Mouse (Mus musculus): ENCODE results near the gene 6330409D20Rik.
A peak's percentile ranks its signal among the peaks of the same experiment; 100 is the strongest.

The 6330409D20Rik gene

GRCm38 (mm10) chr2:32722581-32722980, 18.2 kb downstream of the 6330409D20Rik start:
- no peak for DNase-seq

GRCm38 (mm10) chr2:32722046-32722445, 18.8 kb downstream of the 6330409D20Rik start:
- no peak for DNase-seq

- DNase-seq = no peak
Measured at GRCm38 (mm10) chr2:32720681-32721229, 20.1 kb downstream of the 6330409D20Rik start, which contains the start of gene Sh2d3c. Sh2d3c (plus strand) TSS chr2:32721055.

- DNase-seq = no peak
Measured at GRCm38 (mm10) chr2:32720053-32720452, 20.8 kb downstream of the 6330409D20Rik start.

GRCm38 (mm10) chr2:32718761-32719160, 22.1 kb downstream of the 6330409D20Rik start:
- DNase-seq = no peak

GRCm38 (mm10) chr2:32714987-32715425, 25.8 kb downstream of the 6330409D20Rik start:
- DNase-seq = peak; percentile 55

GRCm38 (mm10) chr2:32714117-32714986, 26.5 kb downstream of the 6330409D20Rik start:
- DNase-seq = peak; percentile 74

- peak; percentile 96 for DNase-seq
Measured at GRCm38 (mm10) chr2:32712934-32713817, 27.6 kb downstream of the 6330409D20Rik start, which contains the start of gene Cdk9. Cdk9 (minus strand) TSS chr2:32713076.

- DNase-seq = peak; percentile 95
Measured at GRCm38 (mm10) chr2:32712586-32712933, 28.3 kb downstream of the 6330409D20Rik start.

GRCm38 (mm10) chr2:32712108-32712551, 28.7 kb downstream of the 6330409D20Rik start:
- DNase-seq = peak; percentile 74

- no peak for DNase-seq
Measured at GRCm38 (mm10) chr2:32711301-32712056, 29.3 kb downstream of the 6330409D20Rik start.

GRCm38 (mm10) chr2:32710425-32710824, 30.4 kb downstream of the 6330409D20Rik start:
- DNase-seq = no peak

GRCm38 (mm10) chr2:32709521-32710137, 31.2 kb downstream of the 6330409D20Rik start:
- no peak for DNase-seq

- no peak for DNase-seq
Measured at GRCm38 (mm10) chr2:32708643-32709042, 32.2 kb downstream of the 6330409D20Rik start.

GRCm38 (mm10) chr2:32706971-32707370, 33.8 kb downstream of the 6330409D20Rik start:
- no peak for DNase-seq

GRCm38 (mm10) chr2:32705018-32705417, 35.8 kb downstream of the 6330409D20Rik start:
- DNase-seq = no peak

GRCm38 (mm10) chr2:32704021-32704421, 36.8 kb downstream of the 6330409D20Rik start, which contains the start of gene Fpgs:
Fpgs (minus strand) TSS chr2:32704145.
- no peak for DNase-seq

- DNase-seq = no peak
Measured at GRCm38 (mm10) chr2:32703046-32703445, 37.8 kb downstream of the 6330409D20Rik start.

GRCm38 (mm10) chr2:32700966-32701743, 39.7 kb downstream of the 6330409D20Rik start:
- DNase-seq = no peak

- no peak for DNase-seq
Measured at GRCm38 (mm10) chr2:32699680-32700079, 41.1 kb downstream of the 6330409D20Rik start.

GRCm38 (mm10) chr2:32694691-32695090, 46.1 kb downstream of the 6330409D20Rik start:
- no peak for DNase-seq

Measured in cerebellum, adult 9-10 months (tissue).